Mouse (Mus musculus) bone marrow macrophage, adult 2 months (primary cell): ENCODE measurements around the gene Rack1.

Source experiments
- CTCF ChIP-seq: IDR thresholded peaks from 2 replicates; pipeline ENCODE4 v1.5.1; 2012; ENCODE audit warnings: low read depth, mild to moderate bottlenecking, low read length, moderate library complexity
- POLR2A ChIP-seq: IDR thresholded peaks from 2 replicates; pipeline ENCODE4 v1.6.1; 2012; ENCODE audit warnings: mild to moderate bottlenecking, low read depth, low read length, borderline replicate concordance

GRCm38 (mm10) chr11:48817794-48818193 lies 17.7 kb downstream of the Rack1 start:
- TF ChIP-seq CTCF (no peak), POLR2A (no peak)
